Mouse (Mus musculus) B cell, adult 2 months (primary cell): Measurements from ENCODE around the gene Btbd18.
"Not testable (repeated sequence)": the region's sequence is repeated elsewhere in the genome, so short reads cannot be mapped to it uniquely, and the experiment has no call there.

Source experiments
- DNase-seq, 2 experiments: peaks; one replicate each; pipeline ENCODE4 v3.0.0; 2022

Gene Btbd18

GRCm38 (mm10) chr2:84648369-84648768 lies 10.5 kb upstream of the Btbd18 start:
- no peak for DNase-seq

GRCm38 (mm10) chr2:84649674-84650073 lies 9.2 kb upstream of the Btbd18 start:
- no peak for DNase-seq

DNA sequence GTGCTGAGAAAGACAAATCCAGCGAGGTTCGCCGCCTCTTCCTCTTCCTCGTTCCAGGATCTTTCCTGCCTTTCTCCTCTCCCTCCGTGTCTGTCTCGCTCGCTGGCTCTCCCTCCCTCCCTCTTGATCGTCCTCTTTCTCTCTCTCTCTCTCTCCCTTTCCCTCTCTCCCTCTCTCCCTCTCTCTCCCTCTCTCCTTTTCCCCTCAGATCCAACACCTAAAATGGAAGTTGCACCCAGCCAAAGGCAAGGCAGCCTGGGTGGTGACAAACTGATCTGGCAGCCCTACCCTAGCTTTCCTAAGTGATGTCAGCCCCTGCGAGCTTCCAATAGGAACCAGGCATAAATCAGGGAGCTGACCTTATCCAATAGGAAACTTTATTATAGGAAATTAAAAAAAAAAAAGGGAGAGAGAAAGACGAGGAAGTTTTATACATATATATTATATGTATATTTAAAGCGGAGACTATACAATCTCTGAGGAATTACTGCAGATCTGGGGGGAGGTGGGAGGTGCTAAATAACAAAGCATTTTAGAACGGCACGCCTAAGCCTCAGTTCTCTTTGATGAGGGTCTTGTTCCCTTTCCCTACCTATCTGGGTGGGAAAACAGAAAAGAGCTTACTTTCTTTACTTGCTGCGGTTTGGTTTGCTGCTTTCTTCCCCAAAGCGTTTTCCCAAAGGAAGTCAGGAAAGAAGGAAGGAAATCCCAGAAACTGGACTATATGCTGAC lies 8.2 kb upstream of the Btbd18 start, which contains the start of gene Ctnnd1:
Ctnnd1 (minus strand) TSS at position 302 of the 732 bp plus-strand sequence.
- DNase-seq = no peak

- no peak for DNase-seq
Observed at GRCm38 (mm10) chr2:84653354-84653753, 5.5 kb upstream of the Btbd18 start.

DNA sequence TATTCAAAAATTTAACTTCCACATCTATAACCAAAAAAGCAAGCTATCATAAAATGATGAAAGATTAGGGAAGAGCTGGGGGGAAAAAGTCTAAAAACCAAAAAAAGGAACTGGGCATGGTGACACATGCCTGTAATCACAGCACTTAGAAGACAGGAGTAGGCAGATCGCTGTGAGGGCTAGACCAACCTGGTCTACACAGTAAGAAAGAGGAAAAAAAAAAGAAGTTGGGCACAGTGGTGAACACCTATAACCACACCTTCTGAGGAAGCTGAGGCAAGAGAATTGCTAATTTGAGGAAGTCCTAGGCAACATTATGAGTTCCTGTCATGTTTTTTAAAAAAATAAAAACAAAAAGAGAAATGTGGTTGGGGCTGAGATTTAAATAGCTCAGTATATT lies 3.0 kb upstream of the Btbd18 start:
- peak; percentile 34 to 47 for DNase-seq

- peak; percentile 60 to 75 for DNase-seq
Observed at GRCm38 (mm10) chr2:84660253-84660652, 1.4 kb downstream of the Btbd18 start.

DNA sequence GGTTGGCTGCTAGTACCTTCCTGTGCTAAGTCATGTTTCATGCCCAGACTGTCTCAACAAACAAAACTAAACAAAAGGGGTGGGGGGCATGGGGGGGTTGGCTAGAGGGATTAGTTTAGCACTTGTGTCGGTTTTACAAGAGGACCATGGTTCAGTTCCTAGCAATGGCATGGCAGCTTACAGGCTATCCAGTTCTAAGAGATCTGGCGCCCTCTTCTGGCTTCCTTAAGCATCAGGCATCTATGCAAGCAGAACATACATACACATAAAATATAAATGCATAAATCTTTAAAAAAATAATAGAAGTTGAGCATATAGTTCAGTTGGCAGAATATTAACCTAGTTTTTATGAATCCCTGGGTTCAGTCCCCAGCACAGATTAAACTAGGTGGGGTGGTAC lies 4.0 kb downstream of the Btbd18 start:
- DNase-seq = peak; percentile 68 to 74

- DNase-seq = no peak
Observed at GRCm38 (mm10) chr2:84666081-84666480, 7.2 kb downstream of the Btbd18 start.

GRCm38 (mm10) chr2:84669828-84670568 lies 11.1 kb downstream of the Btbd18 start:
- no peak for DNase-seq

- DNase-seq = peak; percentile 86 to 89
Observed at GRCm38 (mm10) chr2:84670569-84670933, 11.7 kb downstream of the Btbd18 start, which contains the start of gene Selenoh. Selenoh (minus strand) TSS chr2:84670770.

GRCm38 (mm10) chr2:84671535-84671934 lies 12.7 kb downstream of the Btbd18 start:
- DNase-seq = not testable (repeated sequence)

DNA sequence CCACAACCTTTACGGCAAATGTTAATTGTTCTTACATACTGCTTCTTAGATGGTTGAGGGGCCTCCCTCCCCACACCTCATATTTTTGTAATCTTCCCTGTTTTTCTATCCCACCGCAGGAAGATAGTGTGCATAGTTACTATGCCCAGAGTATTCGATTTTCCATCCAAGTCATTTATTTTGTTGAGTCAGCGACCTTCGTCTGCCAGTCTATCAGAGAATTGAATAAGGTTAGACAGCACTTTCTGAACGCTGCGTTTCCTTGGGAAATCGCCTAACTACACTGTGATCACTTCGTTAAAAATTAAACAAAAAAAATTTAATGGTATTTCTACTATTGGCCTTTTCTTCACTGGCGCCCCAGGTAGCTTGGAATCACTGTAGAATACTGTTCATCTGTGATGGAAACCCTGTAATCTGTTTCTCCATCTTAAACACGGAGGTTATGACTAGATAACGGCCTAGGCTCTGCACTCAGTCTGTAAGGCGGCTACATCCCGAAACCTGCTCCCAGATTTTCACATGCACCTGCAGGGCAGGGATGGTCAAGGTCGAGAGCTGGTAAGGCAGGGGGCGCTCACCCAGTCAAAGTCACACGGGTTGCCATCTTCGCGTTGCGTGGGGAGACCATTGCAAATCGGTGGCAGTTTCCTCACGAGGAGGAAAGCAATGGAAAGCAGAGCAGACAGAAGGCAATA lies 18.5 kb downstream of the Btbd18 start:
- DNase-seq = no peak

DNA sequence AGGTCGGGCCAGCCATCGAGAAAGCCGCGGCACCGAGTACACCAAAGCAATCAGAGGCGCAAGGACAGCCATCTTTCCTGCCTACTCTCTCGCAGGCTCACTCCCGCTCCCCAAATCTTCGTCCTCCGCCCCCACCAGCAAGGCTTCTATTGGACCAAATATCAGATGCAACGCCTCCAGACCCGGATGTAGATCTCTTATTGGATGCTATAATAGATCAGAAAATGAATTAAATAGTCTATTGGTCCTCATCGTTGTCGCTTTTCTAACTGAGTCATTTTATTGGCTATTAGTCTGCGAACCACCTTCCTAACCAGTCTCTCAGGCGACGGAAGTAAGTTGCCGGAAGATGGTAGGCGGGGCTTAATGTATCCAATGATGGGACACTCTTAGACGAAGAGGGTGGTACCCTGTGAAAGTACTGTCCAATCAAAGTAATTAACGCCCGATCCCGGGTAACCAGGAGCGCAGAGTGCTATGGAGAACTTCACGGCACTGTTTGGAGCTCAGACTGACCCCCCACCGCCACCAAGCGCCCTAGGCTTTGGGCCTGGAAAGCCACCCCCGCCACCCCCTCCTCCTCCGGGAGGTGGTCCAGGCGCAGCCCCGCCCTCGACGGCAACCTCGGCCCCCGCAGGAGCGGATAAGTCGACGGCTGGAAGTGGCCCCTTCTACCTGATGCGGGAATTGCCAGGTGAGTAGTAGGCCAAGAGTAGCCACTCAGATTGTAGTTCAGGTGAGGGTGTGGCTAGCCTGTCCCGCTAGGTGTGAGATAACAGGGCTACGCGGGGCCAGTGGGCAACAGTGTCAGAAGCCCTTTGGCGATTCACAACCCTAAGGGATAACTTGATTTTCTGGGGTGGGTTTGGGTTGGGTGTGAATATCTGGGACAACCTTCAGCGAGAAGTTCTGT lies 19.3 kb downstream of the Btbd18 start, which contains the start of the genes Gm28635 and Med19:
Gm28635 (minus strand) TSS at position 74 of the 913 bp plus-strand sequence.
Med19 (plus strand) TSS at position 435 of the 913 bp plus-strand sequence.
- DNase-seq = peak; percentile 91 to 93

DNA sequence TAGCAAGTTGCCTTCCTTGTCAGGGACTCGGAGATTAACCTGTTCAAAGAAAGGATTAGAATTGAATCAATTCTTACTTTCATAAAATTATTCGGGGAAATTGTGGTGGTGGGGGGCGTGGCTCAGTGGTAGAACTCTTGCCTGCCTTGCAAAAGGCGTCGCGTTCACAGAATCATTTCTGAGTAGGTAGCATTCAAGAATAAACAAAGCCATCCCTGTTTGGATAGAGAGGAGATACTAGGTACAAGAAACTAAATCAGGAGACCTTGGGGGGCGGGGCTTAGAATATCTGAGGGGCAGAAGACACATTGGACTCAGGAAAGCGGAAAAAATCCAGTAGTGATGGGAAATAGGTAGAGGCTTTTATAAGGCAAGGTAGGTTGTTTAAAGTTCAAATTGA lies 20.1 kb downstream of the Btbd18 start, which contains the start of gene Tmx2:
Tmx2 (minus strand) TSS at position 125 of the 400 bp plus-strand sequence.
- DNase-seq = peak in 1 of 2 experiments; percentile 9

DNA sequence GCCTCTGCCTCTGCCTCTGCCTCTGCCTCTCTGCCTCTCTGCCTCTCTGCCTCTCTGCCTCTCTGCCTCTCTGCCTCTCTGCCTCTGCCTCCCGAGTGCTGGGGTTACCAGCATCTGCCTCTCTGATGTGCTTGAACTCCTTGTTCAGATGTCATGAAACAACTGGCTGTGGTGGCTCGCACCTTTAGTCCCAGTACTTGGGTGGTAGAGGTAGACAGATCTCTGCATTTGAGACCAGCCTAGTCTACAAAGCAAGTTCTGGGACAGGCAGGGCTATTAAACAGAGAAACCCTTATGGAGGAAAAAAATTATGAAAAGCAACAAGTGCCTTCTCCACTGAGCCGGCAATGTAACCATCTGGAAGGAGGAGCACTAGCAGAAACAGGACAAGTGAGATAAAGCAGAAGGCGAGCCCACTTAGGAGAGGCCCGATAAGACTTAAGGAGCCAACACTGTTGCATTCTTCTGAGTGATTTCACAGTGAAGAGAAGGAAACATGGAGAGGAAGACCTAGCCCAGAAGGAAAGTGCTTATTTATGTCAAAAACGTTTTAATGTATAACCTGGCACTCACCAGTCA lies 23.8 kb downstream of the Btbd18 start:
- no peak for DNase-seq

DNA sequence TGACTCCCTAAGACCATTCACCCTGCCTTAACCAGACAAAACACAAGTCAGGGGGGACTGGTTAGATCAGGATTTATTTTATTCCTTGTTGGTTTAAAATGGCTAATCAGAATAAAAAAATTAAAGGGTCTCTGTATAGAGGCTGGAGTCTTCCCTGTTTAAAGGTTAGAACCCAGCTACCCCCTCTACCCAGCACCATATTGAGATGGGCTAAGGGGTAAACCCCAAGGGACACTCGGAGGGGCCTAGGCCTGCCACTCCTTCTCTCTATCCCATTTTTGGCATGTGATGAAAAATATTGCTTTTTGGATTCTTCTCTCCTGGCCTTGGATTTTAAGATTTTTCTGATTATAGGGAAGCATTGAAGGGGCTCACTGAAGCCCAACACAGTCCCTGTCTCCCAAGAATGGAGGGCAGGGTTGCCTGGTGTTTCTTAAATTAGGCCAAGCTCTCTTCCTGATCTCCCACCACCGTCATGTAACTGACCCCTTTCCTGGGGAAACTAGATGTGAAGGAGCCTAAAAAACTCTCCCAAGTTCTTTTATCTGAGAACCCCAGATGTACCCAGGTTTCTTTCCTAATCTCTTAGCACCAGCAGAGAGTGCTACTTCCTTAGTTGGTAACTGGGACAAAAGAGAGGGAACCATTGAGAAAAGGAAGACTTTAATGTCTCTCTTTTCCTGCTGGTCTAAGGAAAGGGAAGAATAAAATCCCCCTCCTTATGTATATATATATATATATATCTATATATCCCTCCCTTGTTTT lies 29.4 kb downstream of the Btbd18 start:
- no peak for DNase-seq

DNA sequence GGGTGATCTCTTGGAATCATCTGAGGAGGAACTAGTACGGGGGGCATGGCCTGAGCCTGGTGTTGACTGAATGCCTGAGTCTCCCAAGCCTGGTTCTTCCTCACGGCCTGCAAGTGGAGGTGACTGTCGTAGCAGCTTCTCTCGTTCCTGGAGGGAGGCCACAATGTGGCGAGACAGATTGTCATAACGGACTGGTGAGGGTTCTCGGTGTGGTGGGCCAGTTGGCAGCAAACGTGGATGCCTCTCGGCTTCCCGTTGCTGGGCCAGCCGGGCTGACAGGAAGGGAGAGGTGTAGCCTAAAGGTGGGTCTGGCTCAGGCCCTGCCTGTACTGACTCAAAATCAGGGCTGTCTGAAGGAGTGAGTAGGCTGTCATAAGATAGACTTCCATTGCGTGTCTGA lies 31.2 kb downstream of the Btbd18 start:
- no peak for DNase-seq

DNA sequence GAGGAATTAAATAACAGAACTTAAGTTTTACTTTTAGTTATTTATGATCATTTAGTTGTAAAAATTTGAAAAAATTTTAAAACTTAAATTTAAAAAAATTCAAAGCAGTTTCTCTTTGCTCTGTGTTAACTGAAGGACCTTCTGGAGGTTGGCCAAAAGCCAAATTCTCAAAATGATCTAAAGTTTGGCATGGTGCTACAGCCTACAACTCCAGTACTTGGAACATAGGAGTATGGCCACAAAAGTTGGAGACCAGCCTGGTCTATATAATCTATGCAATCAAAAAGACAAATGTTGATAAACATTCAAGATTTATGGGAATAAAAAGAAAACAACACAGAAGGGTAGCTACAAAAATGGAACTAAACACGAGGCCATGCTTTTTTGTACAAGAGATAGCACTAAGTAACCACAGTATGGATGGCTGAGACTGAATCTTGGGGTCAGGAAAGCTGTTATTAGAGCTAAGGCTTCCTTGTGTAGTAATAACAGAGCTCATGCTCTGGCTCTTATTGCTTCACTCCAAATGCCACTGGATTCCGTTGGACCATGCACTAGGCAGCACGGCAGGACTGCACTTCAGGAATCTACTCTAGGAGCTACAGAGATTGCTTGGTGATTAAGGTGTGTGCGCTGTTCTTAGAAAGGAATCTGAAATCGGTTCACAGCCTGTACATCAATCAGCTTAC lies 36.3 kb downstream of the Btbd18 start:
- no peak for DNase-seq

GRCm38 (mm10) chr2:84703497-84703896 lies 44.6 kb downstream of the Btbd18 start:
- DNase-seq = no peak

GRCm38 (mm10) chr2:84704329-84704728 lies 45.5 kb downstream of the Btbd18 start:
- no peak for DNase-seq
